Mouse (Mus musculus) lung, postnatal 0 days (tissue): Measurements from ENCODE around the gene Lcn11. TPM values are rescaled to one million over a fixed set of nuclear protein-coding genes. Genes with fewer than 3 reads are reported as not detected.
"Not testable (repeated sequence)": the region's sequence is repeated elsewhere in the genome, so short reads cannot be mapped to it uniquely, and the experiment has no call there.

Experiments
- ATAC-seq: fragments of 200-750 bp; cut with Nextera tagmentation; 2 replicates; pipeline ENCODE4 v1.8.0; 2017; ENCODE audit warnings: moderate library complexity
- DNase-seq: peaks from one replicate; pipeline ENCODE4 v3.0.0-alpha.2; 2016; ENCODE audit warnings: low spot score
- H3K27ac ChIP-seq: fragments of 300-500 bp; sonication (generic); 2 replicates; pipeline ENCODE4 v1.5.1; 2014; ENCODE audit warnings: antibody characterized with exemption, mild to moderate bottlenecking, low read length, mixed read lengths
- H3K27me3 ChIP-seq: fragments of 300-500 bp; sonication (generic); replicated peaks from 2 replicates; pipeline ENCODE4 v1.6.1; 2014; ENCODE audit warnings: low read length, mixed read lengths; ENCODE audit not compliant: insufficient read depth
- H3K36me3 ChIP-seq: fragments of 300-500 bp; sonication (generic); 2 replicates; pipeline ENCODE4 v1.6.1; 2014; ENCODE audit warnings: low read length, mixed read lengths; ENCODE audit not compliant: insufficient read depth
- H3K4me1 ChIP-seq: fragments of 300-500 bp; sonication (generic); 2 replicates; pipeline ENCODE4 v1.6.1; 2014; ENCODE audit warnings: antibody characterized with exemption, low read depth, low read length, mixed read lengths; ENCODE audit not compliant: insufficient read depth
- H3K4me2 ChIP-seq: fragments of 300-500 bp; sonication (generic); replicated peaks from 2 replicates; pipeline ENCODE4 v1.6.1; 2014; ENCODE audit warnings: low read depth, mild to moderate bottlenecking, low read length, moderate library complexity, mixed read lengths
- H3K4me3 ChIP-seq: fragments of 300-500 bp; sonication (generic); 2 replicates; pipeline ENCODE4 v1.5.1; 2014; ENCODE audit warnings: low read depth, low read length
- H3K9ac ChIP-seq: fragments of 300-500 bp; sonication (generic); replicated peaks from 2 replicates; pipeline ENCODE4 v1.6.1; 2014; ENCODE audit warnings: low read depth, mild to moderate bottlenecking
- H3K9me3 ChIP-seq: fragments of 300-500 bp; sonication (generic); 2 replicates; pipeline ENCODE4 v1.6.1; 2016; ENCODE audit warnings: low read length, mixed read lengths
- CTCF ChIP-seq: IDR thresholded peaks from 2 replicates; pipeline ENCODE4 v1.5.1; 2016; ENCODE audit warnings: antibody characterized with exemption, mild to moderate bottlenecking
- EP300 ChIP-seq: IDR thresholded peaks from 2 replicates; pipeline ENCODE4 v1.6.1; 2016; ENCODE audit warnings: antibody characterized with exemption, mild to moderate bottlenecking, control low read depth
- whole genome bisulfite sequencing: fragments of 180-500 bp; shearing (Covaris S2); extraction: QIAGEN DNeasy Blood & Tissue Kit; methylation state at CpG from one replicate; pipeline ENCODE4 v1.1.7; 2014; 5-methylcytosine and 5-hydroxymethylcytosine counted together
- polyA plus RNA-seq: library from polyadenylated mRNA; unstranded; fragments of >200 nt; fragmentation: Nextera tagmentation; extraction: Ambion mirVana; gene quantifications from 2 replicates; pipeline ENCODE4 v1.2.1, GENCODE M21; 2015

The Lcn11 gene
- polyA plus RNA-seq, 1 experiment from 2014 or later = not detected

GRCm38 (mm10) chr2:25813364-25813763 is 36.5 kb downstream of the Lcn11 start:
- no peaks in the 10 kb centered on the region for H3K27me3 ChIP-seq
- TF ChIP-seq EP300 = no peak
- TF ChIP-seq CTCF = no peak
- DNase-seq (no peak), ATAC-seq (no peak)
- H3K9me3 ChIP-seq = no peaks in the 10 kb centered on the region
- 83% methylated on average over 5 of the region's 5 CpGs for WGBS
- H3K9ac ChIP-seq = no peak overlapping the region
- H3K4me2 ChIP-seq = no peak overlapping the region
- H3K4me1 ChIP-seq = no peaks in the 10 kb centered on the region
- no peaks in the 10 kb centered on the region for H3K36me3 ChIP-seq
- H3K4me3 ChIP-seq = no peak overlapping the region
- H3K27ac ChIP-seq = no peak overlapping the region

GRCm38 (mm10) chr2:25815748-25816147 is 38.9 kb downstream of the Lcn11 start, which contains the start of gene Glt6d1:
Gene Glt6d1, minus strand, starts transcription at chr2:25815848.
- H3K9me3 ChIP-seq, H3K9ac ChIP-seq, DNase-seq, H3K36me3 ChIP-seq, H3K4me3 ChIP-seq, H3K27me3 ChIP-seq, ATAC-seq, H3K4me1 ChIP-seq, H3K4me2 ChIP-seq, H3K27ac ChIP-seq: not testable (repeated sequence)
- WGBS = 66% methylated on average over 1 of the region's 1 CpGs

- TF ChIP-seq CTCF (no peak), EP300 (no peak)
- ATAC-seq (no peak), DNase-seq (no peak)
- Histone ChIP-seq H3K36me3 (no peaks in the 10 kb centered on the region), H3K27ac (no peak within 1 kb of the TSS), H3K4me1 (no peaks in the 10 kb centered on the region), H3K27me3 (no peaks in the 10 kb centered on the region), H3K4me3 (no peak within 1 kb of the TSS), H3K4me2 (no peak within 1 kb of the TSS), H3K9ac (no peak within 1 kb of the TSS), H3K9me3 (no peaks in the 10 kb centered on the region)
- 53% methylated on average over 1 of the region's 1 CpGs for WGBS
These were observed 46.0 kb downstream of the Lcn11 start, which contains the start of gene Lcn9 for GRCm38 (mm10) chr2:25822806-25823205. Gene Lcn9, plus strand, starts transcription at chr2:25823153.

DNA sequence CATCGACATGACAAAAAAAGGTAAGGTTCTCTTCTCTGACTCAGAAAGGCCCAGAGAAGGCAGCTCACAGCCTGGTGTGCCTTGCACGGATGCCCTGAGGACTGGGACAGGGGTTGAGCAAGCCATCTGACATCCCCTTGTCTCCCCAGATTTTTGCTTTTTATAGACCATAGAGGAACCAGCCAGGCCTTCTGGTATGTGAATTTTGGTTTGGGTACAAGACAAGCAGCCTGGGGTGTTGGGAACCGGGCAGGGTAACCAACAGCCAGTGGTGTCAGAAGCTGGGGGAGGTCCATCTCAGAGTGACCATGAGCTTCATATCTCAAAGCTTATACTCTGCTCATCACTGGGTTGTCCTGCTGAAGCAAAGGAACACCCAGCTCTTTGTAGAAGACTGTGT is 47.9 kb downstream of the Lcn11 start:
- Histone ChIP-seq H3K4me1 (no peaks in the 10 kb centered on the region), H3K27me3 (no peaks in the 10 kb centered on the region), H3K4me3 (no peak overlapping the region), H3K27ac (no peak overlapping the region), H3K4me2 (no peak overlapping the region), H3K9me3 (no peaks in the 10 kb centered on the region), H3K9ac (no peak overlapping the region), H3K36me3 (no peaks in the 10 kb centered on the region)
- no peak for TF ChIP-seq EP300
- TF ChIP-seq CTCF = no peak
- ATAC-seq (no peak), DNase-seq (no peak)
- WGBS = 79% methylated on average over 3 of the region's 3 CpGs

- Histone ChIP-seq H3K4me2 (no peak overlapping the region), H3K4me1 (no peaks in the 10 kb centered on the region), H3K27me3 (no peaks in the 10 kb centered on the region), H3K27ac (no peak overlapping the region), H3K36me3 (no peaks in the 10 kb centered on the region), H3K4me3 (no peak overlapping the region), H3K9me3 (no peaks in the 10 kb centered on the region), H3K9ac (no peak overlapping the region)
- ATAC-seq = no peak
- no peak for DNase-seq
- no peak for TF ChIP-seq CTCF
- no peak for TF ChIP-seq EP300
- WGBS = 65% methylated on average over 8 of the region's 8 CpGs
These were observed 51.6 kb downstream of the Lcn11 start for GRCm38 (mm10) chr2:25828344-25828947.

Other genes starting within 250 kb of the Lcn11 start
- gene Traf2, start 230.1 kb upstream of the Lcn11 start, polyA plus RNA-seq = 20.7 and 21.0 TPM in 2 replicates
- 297 and 329 TPM in 2 replicates for gene Edf1, start 219.2 kb upstream of the Lcn11 start, polyA plus RNA-seq
- gene Mamdc4, start 202.2 kb upstream of the Lcn11 start, polyA plus RNA-seq = 0.31 and 1.2 TPM in 2 replicates
- 97.7 and 103 TPM in 2 replicates for gene Phpt1, start 201.8 kb upstream of the Lcn11 start, polyA plus RNA-seq
- gene Ajm1, start 195.3 kb upstream of the Lcn11 start, polyA plus RNA-seq = 0.07 TPM in 1 of 2 replicates, not detected in the other
- 34.7 and 41.2 TPM in 2 replicates for gene Rabl6, start 168.5 kb upstream of the Lcn11 start, polyA plus RNA-seq
- 0.38 and 0.44 TPM in 2 replicates for gene Ccdc183, start 159.3 kb upstream of the Lcn11 start, polyA plus RNA-seq
- gene Tmem141, start 155.0 kb upstream of the Lcn11 start, polyA plus RNA-seq = 26.0 and 29.9 TPM in 2 replicates
- 2.5 and 2.8 TPM in 2 replicates for gene Fcna, start 149.0 kb upstream of the Lcn11 start, polyA plus RNA-seq
- not detected in 2 replicates for gene Lcn8, start 123.9 kb upstream of the Lcn11 start, polyA plus RNA-seq
- gene Lcn5, start 119.1 kb upstream of the Lcn11 start, polyA plus RNA-seq = not detected in 2 replicates
- gene Lcn6, start 100.2 kb upstream of the Lcn11 start, polyA plus RNA-seq = not detected in 2 replicates
- not detected in 2 replicates for gene Lcn10, start 94.3 kb upstream of the Lcn11 start, polyA plus RNA-seq
- not detected in 2 replicates for gene Obp2a, start 77.0 kb upstream of the Lcn11 start, polyA plus RNA-seq
- gene Bmyc, start 70.3 kb upstream of the Lcn11 start, polyA plus RNA-seq = 57.8 and 58.7 TPM in 2 replicates
- gene Obp2b, start 40.0 kb upstream of the Lcn11 start, polyA plus RNA-seq = not detected in 2 replicates
- gene Lcn3, start 11.4 kb upstream of the Lcn11 start, polyA plus RNA-seq = not detected in 2 replicates
- 0.51 and 0.95 TPM in 2 replicates for gene Gm13539, start 5.2 kb downstream of the Lcn11 start, polyA plus RNA-seq
- gene Glt6d1, start 38.8 kb downstream of the Lcn11 start, polyA plus RNA-seq = not detected in 2 replicates
- not detected in 2 replicates for gene Lcn9, start 46.1 kb downstream of the Lcn11 start, polyA plus RNA-seq
- not detected in 2 replicates for gene Sohlh1, start 70.2 kb downstream of the Lcn11 start, polyA plus RNA-seq
- 0.17 and 0.21 TPM in 2 replicates for gene Kcnt1, start 86.7 kb downstream of the Lcn11 start, polyA plus RNA-seq
- gene Camsap1, start 206.3 kb downstream of the Lcn11 start, polyA plus RNA-seq = 5.2 and 5.4 TPM in 2 replicates
- gene Ubac1, start 244.7 kb downstream of the Lcn11 start, polyA plus RNA-seq = 39.2 and 40.6 TPM in 2 replicates